Mouse (Mus musculus): Measurements from ENCODE around the gene Acbd3.

Gene Acbd3

DNA sequence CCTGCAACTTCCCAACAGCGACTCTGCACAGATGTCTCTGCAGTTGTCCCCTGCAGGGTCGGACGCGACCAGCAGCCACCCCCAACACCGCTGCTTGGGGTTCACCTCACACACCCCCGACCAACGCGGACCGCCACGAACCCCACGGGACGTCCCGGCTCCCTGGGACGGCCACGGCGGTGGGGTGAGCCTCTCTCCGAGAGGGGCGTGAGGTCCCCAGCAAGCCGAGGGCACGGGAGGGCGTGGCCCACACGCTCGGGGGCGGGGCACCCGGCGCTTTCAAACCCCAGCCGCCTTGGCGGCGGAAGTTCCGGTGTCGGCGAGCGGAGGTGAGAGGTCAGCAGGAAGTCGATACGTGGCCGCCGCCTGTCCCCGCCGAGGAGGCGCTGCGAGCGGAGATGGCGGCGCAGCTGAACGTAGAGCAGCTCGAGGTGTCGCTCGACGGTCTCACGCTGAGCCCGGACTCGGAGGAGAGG, at the start of gene Acbd3:
Gene Acbd3, plus strand, starts transcription at position 340 of the 476 bp plus-strand sequence.
- DNase-seq (ENCODE audit: low spot score in 2 of 2), result peak; percentile 94

DNA sequence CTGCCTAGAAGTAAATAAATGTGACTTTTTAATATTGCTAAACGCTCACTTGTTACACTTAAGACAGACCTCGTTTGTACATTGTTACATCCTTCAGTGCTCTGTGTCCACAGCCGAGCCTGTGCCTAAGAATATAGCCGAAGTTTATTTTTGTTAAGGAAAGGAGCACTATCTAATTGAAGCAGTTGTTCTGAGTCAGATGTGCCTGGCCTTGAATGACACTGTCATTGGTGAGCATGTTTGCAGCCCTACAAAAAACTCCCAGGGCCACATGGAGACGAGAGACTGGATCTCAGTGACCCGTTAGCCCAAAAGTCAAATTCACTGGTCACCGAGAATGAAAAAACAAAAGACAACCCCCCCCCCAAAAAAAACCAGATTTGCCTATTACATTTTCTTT, 34.6 kb upstream of the Acbd3 start:
- DNase-seq (ENCODE audit: low spot score in 2 of 2), result no peak

DNA sequence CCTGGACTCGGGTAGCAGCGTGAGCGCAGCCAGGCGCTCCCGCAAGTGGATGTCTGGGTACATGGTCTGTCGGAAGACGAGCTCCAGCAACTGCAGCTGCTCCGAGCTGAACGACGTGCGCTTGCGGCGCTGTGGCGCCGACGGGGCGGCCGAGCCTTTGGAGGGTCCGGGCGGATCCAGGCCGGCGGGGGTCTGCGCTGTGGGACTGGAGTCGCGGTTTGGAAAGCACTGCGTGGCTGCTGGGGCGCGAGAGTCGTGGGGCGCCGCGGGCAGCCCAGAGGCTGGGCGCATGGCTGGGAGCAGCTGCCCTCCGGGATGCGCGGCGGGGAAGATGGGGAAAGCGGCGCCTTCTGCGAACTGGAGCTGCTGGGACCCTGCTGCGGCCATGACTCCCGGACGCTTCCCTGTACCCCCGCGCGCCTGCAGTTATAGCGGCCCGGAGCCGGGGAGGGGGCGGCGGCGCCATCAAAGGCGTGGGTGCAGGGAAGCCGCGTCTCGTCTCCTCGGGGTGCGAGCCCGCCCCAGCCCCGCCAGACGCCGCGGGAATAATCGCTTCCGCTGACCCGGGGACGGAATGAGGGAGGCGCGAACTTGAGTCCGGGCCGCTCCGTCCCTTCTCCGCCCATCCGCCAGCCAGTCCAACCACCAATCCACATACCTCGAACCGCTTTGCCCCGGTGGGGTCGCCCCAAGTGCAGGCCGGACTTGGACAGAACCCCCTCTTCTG, 29.1 kb upstream of the Acbd3 start, which contains the start of gene Mixl1:
Gene Mixl1, minus strand, starts transcription at position 409 of the 727 bp plus-strand sequence.
- DNase-seq (ENCODE audit: low spot score in 2 of 2), result peak; percentile 18 to 47

DNA sequence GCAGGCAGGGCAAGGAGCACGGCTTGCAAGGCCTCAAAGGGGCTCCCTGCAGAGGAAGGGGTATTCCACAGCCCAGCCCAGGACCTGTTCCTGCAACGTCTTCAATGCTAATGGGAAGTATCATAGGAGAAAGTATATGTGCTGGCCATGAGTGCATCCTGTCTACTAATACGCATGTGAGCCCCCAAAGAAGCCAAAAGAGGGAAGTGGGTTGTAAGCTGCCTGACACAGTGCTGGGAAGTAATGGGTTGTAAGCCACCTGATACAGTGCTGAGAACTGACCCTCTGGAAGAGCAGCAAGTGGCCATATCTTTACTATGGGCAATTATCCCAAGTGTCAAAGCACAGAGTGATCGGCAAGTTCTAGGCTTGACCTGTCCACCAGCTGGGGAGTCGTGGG, 27.8 kb upstream of the Acbd3 start:
- no peak for DNase-seq (ENCODE audit: low spot score in 2 of 2)

DNA sequence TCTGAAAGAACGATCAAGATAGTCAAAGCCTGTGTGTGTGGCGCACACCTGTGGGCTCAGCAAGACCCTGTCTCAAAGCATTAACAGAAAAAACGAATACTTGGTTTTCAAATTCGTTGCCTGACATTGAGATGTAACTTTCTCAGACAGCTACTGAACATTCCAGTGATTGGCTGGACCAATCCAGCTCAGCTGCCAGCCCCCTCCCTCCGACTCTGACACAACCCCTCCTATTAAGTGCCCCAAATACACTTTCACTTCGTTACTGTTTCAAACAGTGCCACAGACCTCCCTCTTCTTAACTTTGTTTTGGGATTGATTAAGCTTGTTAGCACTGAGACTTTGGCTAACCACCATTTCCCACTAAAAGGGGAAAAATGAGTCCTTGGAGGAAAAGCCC, 22.4 kb upstream of the Acbd3 start:
- DNase-seq (ENCODE audit: low spot score in 2 of 2), result peak in 1 of 2 experiments; percentile 31

DNA sequence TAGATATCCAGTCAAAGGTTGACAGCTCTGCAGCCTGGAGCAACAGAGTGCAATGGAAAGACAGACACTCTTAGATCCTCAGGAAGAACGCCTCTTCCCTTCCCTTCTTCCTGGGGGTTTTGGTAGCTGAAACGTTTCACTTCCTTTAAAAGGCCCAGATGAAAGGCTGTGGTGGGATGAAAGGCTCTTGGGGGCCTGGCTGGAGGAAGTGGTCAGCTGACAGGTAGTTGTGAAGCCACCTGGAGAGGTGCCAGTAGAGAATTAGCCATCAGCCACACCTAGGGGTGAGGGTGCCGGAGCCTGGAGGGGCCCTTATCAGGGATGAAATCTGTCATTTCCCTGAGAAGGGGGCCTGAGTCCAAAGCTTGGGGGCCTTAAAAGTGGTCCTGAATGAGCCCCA, 18.5 kb upstream of the Acbd3 start:
- DNase-seq (ENCODE audit: low spot score in 2 of 2), result no peak

DNA sequence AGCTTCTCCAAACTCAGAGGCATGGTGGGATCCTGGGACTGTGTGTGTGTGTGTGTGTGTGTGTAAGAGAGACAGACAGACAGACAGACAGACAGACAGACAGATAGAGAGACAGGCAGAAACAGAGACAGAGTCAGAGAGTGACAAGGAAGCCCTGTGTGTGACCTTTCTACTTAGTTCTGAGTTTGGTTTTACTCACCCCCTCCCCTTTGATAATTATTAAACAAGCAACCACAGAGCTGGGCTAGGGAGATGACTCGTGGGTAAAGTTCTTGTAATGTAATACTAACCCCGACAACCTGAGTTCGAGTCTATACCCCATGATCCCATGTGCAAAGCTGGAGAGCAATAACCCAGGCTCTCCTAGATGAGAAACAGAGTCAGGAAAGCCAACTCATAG, 18.0 kb upstream of the Acbd3 start:
- no peak for DNase-seq (ENCODE audit: low spot score in 2 of 2)

DNA sequence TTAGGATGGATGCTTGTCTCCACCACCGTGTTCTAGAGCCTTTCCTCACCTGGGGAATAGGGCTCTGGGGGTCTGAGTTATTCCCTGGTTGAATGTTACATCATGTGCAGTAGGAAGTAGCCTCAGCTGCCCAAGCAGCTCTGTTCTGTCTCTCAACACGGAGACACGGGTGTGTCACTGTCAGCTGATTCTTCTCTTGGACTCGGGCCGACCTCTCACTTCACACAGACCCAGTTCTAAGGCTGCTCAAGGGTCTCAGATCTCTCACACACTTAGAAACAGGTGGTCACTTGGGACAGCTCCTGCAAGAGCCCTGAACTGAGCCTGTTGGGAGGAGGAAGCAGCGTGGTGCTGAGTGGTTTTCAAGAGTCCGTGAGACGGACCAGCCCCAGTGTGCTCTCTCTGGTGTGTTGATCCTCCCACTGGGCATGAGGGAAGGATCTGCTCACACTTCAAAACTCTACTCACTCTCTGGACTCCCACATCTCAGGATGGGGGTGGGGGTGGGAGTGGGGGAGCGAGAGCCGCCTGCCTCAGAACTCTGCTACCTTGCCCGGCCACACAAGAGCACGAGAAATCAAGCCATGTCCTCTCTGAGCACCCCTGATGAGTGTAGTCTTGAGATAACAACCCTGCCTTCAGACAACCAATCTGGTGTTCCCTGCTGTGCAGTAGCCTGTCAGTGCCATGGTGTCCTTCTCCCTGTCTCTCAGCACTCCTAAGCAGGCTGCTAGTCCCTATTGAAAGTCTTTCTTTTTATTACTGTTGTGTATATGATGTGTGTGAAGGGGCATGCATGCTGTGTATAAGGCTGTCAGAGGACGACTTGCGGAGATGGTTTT, 16.7 kb upstream of the Acbd3 start:
- DNase-seq (ENCODE audit: low spot score in 2 of 2), result no peak

DNA sequence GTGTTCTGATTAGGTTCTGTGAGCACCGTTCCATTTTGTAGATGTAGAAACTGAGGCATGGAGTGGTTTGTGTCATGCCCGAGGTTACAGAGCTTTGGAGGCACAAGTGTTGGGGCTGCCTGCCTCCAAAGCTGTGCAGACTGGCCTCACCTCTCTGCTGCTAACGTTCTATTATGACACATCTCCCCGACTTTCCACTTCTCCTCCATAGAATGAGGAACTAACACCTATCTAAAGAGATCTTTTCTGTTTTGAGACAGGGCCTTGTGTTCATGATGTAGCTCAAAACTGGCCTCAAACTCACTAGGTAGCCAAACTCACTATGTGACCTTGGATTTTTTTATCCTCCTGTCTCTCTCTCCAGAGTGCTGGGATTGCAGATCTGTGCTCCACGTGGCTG, 7.1 kb upstream of the Acbd3 start:
- DNase-seq (ENCODE audit: low spot score in 2 of 2), result no peak

DNA sequence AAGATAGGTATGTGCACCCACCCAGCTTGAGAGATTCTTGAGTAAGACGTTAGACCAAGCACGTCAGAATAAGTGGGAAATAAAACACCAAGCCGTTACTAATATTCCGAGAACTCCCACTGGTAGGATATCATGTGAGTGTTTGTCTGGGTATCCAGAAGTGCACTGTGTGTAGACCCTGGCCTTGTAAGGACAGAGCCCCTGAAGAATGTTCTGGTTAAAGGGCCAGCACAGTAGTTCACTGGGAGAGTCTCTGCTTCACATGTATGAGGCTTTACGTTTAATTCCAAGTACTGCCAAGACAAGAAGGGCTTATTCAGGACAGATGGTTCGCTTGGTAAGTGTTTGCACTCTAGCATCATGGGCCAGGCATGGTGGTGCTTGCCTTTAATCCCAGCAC, 6.4 kb upstream of the Acbd3 start:
- DNase-seq (ENCODE audit: low spot score in 2 of 2), result no peak

DNA sequence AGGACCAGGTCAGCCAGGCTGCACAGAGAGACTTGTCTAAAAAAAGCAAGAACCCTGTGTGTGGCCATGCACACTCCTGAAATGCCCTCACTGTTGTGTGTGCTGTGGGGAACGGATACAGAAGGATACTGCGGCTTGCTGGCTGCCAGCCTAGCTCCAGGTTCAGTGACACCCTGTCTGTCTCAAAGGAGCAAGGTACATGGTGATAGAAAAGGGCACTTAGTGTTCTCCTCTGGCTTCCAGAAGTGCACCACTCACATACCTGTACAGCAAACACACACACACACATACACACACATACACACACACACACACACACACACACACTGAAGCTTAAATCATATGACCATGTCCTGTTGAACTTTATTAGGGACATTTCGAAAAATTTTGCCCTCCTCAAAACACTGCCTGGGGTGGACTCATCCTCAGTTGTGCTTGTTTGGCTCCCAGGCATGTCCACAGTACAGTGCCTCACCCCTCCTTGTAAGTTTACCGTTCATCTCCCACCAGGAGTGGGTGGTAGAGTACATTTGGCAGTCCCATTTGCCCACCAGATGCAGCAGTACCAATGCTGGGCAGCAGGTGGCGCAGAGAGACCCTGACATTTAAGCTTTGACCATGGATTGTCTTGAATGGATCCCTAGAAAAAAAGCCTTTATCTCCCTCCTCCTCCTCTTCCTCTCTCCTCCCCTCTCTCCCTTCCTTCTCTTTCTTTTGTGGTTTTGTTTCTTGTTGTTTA, 5.7 kb upstream of the Acbd3 start:
- peak; percentile 80 to 93 for DNase-seq (ENCODE audit: low spot score in 2 of 2)

DNA sequence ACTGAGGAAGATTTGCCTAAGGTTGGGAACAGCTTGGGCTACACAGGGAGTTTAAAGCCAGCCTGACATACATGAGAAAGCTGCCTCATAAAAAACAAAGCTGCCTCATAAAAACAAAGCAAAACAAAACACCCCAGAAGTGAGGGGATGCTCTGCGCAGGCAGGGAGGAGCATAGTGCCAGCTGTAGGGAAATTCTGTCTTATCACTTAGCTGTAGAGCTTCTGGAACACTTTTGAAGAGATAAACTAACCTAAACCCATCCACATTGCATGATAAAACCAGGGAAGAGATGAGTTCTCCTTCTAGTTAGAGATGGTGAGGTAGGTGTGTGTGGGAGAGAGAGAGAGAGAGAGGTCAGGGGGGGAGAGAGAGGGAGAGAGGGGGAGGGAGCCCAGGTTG, 3.2 kb upstream of the Acbd3 start:
- no peak for DNase-seq (ENCODE audit: low spot score in 2 of 2)

DNA sequence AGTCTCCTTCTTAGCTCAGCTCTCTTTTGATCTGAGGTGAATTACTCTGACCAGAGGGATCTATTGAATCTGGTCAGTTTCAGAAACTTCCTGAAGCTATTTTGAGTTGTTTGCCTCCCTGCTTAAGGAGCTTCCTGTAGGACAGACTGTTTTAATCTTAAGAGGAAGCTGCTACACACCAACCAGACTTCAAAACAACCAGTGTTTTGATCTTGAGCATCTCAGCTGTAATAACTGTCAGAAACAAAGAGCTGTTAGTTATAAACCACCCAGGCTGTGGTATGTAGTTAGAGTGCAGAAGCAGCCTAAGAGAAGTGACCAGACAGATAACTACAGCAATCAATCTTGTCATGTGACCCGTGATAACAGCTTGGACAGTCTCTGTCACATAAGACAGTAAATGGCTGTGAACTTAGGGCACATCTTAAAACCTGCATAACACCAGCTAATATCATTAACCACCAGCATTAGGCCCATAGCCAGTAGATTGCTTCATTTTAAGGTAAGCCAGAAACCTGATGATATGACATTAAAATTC, 2.1 kb upstream of the Acbd3 start:
- DNase-seq (ENCODE audit: low spot score in 2 of 2), result no peak

DNA sequence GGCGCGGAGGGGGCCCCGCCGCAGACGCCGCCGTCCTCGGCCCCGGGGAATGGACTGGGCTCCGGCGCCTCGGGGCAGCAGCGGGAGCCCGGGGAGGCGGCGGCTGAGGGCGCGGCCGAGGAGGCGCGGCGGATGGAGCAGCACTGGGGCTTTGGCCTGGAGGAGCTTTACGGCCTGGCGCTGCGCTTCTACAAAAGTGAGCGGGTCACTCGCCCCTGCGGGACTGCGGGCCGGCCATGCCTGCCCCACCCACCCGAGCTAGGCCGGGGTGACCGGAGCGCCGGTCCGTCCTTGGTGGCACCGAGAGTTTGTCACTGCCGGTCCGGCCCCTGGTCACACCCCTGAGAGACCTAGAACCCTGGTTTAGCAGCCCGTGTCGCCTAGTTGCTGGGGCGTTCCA, 340 bp downstream of the Acbd3 start:
- DNase-seq (ENCODE audit: low spot score in 2 of 2), result no peak

DNA sequence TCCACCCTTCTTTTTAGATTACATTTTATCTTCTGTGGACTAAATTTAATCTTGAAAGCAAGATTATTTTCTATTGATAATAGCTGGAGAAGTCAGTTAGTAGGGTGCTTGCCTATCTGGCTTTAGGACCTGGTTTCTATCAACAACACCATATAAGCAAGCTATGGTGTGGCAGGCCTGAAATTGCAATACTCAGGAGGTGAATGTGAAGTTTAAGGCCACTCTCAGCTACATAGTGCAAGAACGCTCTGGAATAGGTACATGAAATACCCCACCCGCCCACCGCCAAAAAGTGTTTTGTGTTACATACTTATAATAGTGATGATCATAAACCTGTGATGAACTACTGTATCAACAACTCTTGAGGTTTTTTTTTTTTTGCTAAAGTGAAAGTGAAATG, 3.4 kb downstream of the Acbd3 start:
- DNase-seq (ENCODE audit: low spot score in 2 of 2), result no peak

DNA sequence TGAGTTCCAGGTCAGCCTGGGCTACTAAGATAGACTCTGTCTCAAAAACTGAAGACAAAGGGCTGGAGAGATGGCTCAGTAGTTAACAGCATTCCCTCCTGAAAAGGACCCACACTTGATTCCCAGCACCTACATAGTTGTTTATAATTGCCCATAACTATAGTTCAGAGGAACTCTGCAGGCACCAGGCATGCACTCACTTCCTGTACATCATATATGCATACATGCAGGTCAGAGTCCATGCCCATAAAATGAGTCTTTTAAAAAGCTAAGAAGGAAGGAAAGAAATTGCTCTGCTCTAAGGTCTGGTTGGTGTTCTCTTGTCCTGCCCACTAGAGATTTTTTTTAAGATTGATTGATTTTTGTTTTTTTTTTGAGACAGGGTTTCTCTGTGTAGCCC, 22.0 kb downstream of the Acbd3 start:
- DNase-seq (ENCODE audit: low spot score in 2 of 2), result no peak

DNA sequence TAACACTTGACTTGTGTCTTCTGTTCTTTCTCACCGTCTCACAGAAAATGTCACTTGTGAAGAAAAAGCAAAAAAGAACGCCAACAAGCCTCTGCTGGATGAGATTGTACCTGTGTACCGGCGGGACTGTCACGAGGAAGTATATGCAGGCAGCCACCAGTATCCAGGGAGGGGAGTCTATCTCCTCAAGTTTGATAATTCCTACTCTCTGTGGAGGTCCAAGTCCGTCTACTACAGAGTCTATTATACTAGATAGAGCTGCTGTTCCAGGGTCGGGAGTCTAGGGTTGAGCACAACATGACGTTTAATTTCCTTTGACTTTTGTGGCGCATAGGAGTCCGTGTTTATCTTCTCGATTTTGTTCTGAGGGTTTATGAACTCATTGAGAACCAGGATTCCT, 26.3 kb downstream of the Acbd3 start:
- no peak for DNase-seq (ENCODE audit: low spot score in 2 of 2)

DNA sequence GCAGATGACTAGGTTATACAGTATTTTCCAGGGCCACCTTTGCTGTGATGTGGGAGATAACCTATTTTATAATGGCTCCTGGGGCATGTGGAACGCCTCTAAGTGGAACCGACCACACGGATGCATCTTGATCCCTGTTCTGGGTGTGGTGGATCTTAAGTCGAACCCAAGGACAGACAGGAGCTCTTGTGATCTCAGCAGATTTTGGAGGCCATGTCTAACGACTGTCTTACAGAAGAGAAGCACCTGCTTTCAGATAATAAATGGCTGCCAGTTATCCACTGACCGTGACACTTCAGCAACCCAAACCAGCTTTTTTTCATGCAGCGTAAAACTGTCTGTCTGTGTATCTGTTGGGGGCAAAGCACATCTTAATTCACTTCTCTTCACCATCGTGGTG, 28.5 kb downstream of the Acbd3 start:
- no peak for DNase-seq (ENCODE audit: low spot score in 2 of 2)

DNA sequence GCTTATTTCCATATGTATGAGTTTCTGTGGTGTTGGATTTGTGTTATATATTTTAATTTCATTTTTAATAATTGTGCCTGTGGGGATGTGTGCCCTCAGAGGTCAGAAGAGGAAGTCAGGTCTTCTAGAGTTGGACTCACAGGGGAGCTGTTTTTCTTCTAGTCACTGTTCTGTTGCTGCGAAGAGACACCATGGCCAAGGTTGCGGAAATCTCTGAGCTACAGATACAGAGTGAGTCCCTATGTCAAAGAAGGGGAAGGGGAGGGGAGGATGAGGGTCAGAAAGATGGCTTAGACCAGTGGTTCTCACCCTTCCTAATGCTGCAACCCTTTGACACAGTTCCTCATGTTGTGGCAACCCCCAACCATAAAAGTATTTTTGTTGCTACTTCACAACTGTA, 30.9 kb downstream of the Acbd3 start:
- DNase-seq (ENCODE audit: low spot score in 2 of 2), result no peak

DNA sequence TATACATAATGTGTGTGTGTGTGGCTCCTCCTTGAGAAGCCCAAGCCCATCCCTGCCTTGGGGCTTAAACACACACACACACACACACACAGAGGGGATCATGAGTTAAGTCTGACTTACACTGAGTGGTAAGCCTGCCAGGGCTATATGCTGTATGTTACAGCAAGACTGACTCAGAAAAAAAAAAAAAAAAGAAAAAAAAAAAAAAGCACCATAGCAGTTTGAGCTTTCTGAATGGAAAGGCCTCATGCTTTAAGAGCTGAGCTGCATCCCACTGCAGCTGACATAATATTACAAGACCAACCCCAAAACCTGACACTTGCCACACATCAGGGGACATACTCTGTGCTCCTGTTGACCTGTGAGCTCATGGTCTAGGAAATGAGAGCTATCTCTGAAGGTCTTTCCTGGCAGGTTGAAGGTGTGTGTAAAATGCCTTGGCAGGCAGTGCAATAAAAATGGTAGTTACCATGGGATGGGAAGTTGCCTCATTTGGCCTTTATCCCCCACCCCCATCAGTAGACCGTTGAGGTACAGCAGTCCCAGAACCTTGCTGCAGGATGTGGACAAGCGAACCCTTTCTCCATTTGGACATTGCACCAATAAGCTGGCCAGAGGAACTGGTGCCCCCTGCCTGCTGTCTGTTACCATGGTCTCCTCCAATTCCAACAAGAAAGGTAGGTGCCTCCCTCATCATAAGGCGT, 31.6 kb downstream of the Acbd3 start:
- DNase-seq (ENCODE audit: low spot score in 2 of 2), result no peak

DNA sequence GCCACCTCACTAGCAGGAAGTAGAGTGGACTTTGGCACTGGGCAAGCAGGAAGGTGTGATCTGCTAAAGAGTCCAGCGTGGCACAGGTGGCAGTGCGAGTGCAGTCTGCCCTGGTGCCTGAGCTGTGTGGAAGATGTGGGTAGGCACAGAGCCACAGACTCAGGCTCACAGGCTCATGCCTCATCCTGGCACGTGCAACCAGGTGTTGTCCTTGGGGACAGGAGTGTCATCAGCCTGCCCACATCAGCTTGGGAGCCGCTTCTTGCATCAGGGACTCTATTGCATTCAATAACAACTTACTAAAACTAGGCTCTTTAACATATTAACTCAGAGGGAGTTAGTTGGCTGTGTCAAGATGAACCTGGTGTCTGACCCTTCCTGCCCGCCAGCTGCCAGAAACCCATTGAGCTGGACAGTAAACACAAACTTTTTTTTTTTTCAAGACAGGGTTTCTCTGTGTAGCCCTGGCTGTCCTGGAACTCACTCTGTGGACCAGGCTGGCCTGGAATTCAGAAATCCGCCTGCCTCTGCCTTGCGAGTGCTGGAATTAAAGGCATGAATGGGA, 32.2 kb downstream of the Acbd3 start:
- no peak for DNase-seq (ENCODE audit: low spot score in 2 of 2)
